Mouse (Mus musculus): ENCODE measurements at regions not wholly inside any gene's neighbourhood (a gene's known extent, or its start where the extent isn't known, plus 50 kb on each side); places are given as distances from the start of the nearest gene placed in this dataset.
A peak's percentile ranks its signal among the peaks of the same experiment; 100 is the strongest.

GRCm38 (mm10) chr1:185619011-185619410 lies 164.4 kb downstream of the Slc30a10 start:
- no peak for DNase-seq (ENCODE audit: low read depth, low spot score)

GRCm38 (mm10) chr1:185628401-185628800 lies 173.8 kb downstream of the Slc30a10 start:
- peak; percentile 9 for DNase-seq (ENCODE audit: low read depth, low spot score)

GRCm38 (mm10) chr1:185629976-185630375 lies 175.3 kb downstream of the Slc30a10 start:
- DNase-seq (ENCODE audit: low read depth, low spot score): no peak

- DNase-seq (ENCODE audit: low read depth, low spot score): no peak
Measured at GRCm38 (mm10) chr1:185638631-185639030, 184.0 kb downstream of the Slc30a10 start.

- DNase-seq (ENCODE audit: low read depth, low spot score): peak; percentile 47
Measured at GRCm38 (mm10) chr1:185639486-185639885, 184.8 kb downstream of the Slc30a10 start.

DNA sequence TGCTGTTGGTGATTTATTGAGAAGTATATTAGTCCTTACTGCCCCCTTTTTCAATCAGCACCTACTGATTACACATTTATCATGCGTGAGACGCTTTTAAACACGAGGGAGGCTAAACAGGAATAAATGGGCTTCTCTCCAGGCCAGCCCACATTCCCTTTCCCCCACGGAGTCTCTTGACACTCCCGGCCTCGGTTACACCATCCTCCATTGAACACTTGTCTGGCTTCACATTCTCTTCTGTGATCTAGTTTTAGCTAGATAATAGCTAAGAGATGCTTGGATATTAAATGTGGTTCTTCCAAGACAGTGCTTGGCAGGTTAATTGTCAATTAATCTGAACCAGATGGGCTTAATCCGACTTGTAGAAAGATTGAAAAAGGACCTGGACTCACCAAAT lies 189.4 kb downstream of the Slc30a10 start:
- no peak for DNase-seq (ENCODE audit: low read depth, low spot score)

DNA sequence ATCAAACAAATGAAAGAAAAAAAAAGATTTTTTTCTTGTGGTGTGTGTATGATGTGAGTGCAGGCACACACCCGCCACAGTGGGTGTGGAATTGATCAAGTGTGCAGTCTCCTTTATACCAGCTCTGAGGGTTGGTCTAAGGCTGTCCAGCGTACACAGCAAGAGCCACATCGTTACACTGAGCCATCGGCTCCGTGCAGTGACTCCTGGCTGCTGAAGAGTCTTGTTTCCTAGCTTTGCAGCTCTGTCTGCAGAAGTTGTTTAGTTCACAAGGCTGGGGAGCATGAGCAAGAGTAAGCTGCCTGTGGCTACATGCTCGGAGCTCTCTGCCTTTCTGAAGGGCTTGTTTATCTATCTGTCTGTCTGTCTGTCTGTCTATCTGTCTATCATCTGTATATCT lies 193.5 kb downstream of the Slc30a10 start:
- DNase-seq (ENCODE audit: low read depth, low spot score): no peak

DNA sequence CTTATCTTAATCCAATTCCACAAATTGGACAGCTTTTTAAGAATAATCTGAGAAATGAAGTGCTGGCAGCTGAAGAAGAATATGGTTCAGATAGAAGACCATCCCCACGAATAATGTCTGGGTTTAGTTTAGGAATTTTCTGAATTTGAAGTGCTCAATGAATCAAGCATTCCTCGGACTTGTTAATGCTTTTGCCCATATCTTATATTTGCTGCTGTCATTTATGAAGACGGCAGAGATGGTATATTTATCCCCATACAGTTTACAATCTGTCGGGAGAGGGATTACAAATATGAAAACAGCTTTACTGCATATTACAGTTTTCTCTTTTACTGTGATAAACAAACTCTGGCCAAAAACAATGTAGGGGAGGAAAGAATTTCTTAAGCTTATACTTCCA lies 194.3 kb downstream of the Slc30a10 start:
- DNase-seq (ENCODE audit: low read depth, low spot score): no peak

DNA sequence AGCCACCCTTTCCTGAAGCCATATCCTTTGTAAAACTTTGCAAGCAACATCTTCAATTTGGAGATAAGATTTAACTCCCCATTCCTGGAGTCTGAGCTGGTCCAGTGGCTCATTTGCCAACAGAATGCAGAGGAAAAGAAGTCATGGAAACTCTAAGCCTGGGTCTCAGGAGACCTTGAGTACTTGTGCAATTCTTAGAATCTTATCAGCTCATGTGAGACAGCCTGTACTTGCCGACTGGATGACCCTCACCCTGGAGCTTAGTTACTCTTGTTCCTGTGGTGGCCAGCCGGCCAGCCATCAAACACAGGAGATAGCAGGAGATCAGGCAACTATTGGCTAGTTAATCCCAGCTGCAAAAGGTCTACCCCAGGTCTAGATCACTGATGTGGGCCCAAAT lies 196.3 kb downstream of the Slc30a10 start:
- no peak for DNase-seq (ENCODE audit: low read depth, low spot score)

GRCm38 (mm10) chr1:185655021-185655420 lies 200.4 kb downstream of the Slc30a10 start:
- DNase-seq (ENCODE audit: low read depth, low spot score): no peak

- DNase-seq (ENCODE audit: low read depth, low spot score): no peak
Measured at GRCm38 (mm10) chr1:185655461-185655860, 200.8 kb downstream of the Slc30a10 start.

GRCm38 (mm10) chr1:185657286-185657685 lies 202.6 kb downstream of the Slc30a10 start:
- no peak for DNase-seq (ENCODE audit: low read depth, low spot score)

DNA sequence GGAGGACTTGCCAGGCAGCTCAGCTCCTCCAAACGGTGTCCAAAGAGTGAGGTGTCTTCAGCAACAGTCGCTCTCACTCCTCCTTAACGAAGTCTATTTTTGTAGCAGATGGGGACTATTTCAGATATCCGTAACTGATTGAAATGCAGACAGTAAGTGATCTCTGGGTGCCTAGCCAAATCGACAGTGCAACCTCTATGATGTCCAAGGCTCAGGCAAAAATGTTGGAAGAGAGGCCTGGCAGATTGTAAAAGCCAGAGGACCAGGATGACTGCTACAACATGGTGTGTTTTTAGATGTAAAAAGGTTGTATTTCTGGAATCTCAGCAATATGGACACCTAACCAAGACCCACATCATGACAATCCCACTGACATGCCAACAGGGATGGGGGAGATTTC lies 204.8 kb downstream of the Slc30a10 start:
- no peak for DNase-seq (ENCODE audit: low read depth, low spot score)

GRCm38 (mm10) chr1:185662336-185662735 lies 207.7 kb downstream of the Slc30a10 start:
- DNase-seq (ENCODE audit: low read depth, low spot score): no peak

DNA sequence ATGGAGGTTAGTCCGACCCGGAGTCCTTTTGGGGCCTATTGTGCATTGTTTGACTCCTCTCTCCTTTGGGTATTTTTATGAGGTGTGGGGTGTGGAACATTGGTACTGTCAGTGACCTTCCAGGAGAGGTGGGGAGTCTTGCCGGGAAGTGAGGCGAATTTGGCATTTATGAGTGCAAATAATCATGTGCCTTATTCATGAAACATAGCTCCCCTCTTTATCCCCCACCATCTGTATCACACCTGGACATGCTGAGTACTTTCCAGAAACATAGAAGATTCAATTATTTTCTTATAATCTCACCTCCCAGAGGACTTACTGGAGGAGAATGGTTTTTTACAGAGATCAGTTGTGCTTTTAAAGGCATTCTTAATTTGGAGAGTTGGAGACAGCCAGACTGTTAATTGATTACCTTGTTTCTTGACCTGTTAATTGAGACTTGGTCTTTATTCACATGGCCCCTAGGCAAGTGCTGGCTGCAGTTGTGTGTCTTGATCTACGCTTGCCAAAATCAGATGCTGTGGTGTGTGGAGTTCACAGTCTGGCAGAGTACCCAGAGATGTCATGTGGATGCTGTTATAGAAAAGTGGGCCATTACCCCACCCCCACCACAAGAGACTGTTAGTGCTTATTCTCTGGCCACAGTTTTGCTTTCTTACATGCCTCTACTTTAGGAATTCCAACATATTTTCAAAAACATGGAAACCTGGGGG lies 215.5 kb downstream of the Slc30a10 start:
- no peak for DNase-seq (ENCODE audit: low read depth, low spot score)

DNA sequence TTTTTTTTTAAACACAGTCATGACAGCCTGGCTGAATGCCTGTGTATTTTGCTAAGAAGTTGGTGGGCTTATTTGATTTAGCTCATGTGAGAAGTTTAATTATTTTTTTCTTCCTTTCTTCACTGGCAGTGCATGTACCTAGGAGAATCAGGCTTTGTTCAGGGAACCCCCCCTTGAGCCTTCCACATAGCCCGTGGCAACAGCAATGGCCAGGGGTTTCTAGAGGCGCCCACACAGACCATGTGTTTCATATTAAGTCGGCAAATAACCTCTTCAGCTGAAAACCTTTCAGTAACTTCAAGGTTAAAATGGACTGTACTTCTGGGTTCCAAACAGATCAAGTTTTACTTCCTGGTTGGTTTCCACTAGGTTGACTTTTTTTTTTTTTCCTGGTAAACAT lies 218.3 kb downstream of the Slc30a10 start:
- no peak for DNase-seq (ENCODE audit: low read depth, low spot score)

DNA sequence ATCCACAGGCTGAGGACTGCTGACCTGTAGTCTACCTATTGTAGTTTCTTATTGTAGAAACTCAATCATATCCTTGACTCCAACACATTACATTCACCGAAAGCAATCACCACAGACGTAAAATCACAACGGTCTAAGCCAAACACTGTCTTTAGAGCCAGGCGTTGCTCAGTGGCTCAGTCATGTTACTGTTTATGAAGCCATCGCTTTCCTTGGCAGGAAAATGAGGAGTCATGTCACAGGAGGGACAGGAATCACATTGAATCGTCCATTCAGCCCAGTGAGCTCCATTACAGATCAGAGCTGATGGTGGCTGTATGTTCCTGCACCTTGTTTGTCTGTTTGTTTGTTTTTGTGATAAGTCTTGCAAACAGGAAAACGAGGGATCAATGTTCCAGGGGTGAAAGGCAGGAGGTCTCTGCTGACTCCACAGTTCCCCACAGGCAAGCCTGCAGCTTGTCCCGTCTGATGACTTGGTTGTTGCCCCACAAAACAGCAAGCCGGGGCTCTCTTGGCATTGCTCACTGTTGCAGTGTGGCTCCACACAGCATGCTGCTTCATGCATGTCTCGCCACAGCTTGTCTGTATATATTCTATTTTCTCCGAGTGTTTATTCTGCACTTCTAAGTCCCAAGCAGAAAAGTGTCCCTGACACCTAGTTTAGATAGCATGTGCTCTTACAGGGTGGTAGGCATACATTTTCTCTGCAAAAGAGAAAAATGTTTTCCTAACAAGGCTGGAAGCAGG lies 221.2 kb downstream of the Slc30a10 start:
- DNase-seq (ENCODE audit: low read depth, low spot score): no peak

DNA sequence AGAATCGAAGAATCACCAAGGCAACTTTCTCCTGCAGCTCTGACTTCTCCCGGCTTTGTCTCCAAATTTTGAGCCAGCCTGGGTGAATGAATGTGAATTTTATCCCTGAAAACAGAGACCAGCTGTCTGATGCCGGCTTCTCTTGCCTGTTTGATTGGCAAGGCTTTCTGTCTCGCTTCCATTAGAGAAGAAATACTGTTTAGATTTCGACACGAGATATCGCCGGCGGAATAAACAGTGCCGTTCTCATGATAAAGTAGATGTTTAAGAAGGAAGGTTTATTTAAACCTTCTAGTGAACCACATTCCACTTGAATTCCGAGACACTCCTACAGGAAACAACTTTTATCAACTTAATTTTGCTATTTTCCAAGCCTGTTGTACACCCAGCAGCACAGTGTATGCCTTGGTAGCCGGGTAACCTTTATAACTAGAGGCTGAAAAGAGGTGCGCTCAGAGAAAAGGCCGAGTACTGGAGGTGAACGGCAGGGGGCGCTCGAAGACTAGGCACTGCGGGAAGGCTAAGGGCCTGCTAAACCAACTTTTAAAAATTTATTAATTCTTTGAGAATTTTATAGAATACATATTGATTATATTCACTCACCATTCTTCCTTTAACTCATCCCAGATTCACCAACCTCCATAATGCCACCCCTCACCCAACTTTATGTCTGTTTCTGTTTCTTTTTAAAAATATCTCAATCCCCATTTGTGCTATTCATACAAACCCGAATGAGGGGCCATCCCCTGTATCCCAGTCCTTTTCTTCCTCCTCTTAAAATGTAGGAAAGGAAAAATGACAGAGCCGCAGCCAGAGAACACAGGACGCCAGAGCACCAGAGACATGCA lies 227.2 kb downstream of the Slc30a10 start:
- DNase-seq (ENCODE audit: low read depth, low spot score): peak; percentile 56

GRCm38 (mm10) chr1:185682458-185682750 lies 227.8 kb downstream of the Slc30a10 start:
- DNase-seq (ENCODE audit: low read depth, low spot score): no peak

GRCm38 (mm10) chr1:185684638-185685037 lies 230.0 kb downstream of the Slc30a10 start:
- peak; percentile 48 for DNase-seq (ENCODE audit: low read depth, low spot score)

DNA sequence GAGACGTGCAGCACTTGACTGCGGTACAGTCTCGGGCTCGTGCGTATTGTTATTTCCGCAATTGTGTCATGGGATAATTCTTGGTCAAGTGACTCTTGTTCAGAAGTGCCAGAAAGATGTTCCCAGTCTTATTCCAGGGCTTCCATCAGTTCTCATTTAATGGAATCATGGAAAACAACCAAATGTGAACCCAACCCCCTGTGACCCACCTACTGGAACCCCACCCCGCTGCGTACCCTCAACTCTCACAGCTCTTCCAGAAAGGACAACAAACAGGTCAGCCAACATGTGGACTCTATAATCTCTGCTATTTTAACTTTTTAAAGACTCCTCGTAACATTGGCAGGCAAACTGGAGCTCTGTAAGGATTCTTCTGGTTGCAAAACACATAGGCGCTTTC lies 233.9 kb downstream of the Slc30a10 start:
- no peak for DNase-seq (ENCODE audit: low read depth, low spot score)

- DNase-seq (ENCODE audit: low read depth, low spot score): no peak
Measured at GRCm38 (mm10) chr1:185695394-185695793, 240.7 kb downstream of the Slc30a10 start.
